Mouse (Mus musculus): ENCODE results near the gene Syce3.

Gene Syce3

DNA sequence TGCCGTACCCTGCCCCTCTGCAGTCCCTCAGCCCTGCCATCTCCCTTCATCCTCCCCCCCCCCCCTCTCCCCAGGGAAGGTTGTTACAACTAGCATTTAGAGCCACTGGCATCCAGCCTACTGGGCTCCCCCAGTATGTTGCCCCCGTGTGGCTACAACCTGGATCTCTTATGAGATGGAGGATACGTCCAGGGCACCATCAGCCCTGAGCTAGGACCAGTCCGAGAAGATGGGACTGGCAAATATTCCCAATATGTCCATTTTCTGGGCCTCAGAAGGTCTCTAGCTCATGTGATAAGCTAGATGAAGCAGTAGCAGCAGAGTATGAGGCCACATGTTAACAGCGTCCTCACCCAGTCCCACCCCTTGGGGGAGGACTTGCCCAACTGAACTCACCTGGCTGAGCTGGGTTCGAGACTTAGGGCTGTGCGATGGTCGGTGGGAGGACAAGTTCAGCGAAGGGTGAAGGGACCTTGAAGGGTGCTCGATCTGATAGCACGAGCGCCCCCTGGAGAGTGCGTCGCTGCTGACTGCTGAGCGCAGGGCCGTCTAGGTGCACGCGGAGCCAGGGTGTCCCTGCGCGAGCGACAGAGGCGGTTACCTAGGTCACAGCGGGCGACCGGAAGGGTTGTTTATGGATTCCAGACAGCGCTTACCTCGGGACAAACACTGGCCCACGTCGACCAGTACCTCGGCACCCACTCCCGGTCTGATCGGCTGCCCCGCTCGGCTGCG, 37.1 kb downstream of the Syce3 start:
- DNase-seq (ENCODE audit: extremely low read depth, low read depth, low spot score) = no peak

DNA sequence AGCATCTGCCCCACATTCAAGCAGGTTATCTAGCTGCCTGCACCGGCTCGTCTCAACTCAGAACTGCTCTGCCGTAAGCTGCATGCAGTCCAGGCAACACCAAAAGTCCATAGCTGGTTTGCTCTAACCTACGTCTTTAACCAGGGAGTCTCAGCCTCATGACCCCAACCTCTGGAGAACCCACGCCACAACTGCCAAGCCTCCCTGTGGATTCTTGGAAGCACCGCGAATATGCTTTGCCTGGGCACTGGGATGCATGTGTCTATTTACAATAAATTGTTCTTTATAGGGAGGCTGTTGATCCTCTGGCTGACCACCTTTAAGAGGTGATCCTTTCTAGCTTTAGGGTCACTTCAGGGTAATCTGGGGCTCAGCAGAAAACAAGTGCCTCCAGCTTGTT, 37.8 kb downstream of the Syce3 start:
- DNase-seq (ENCODE audit: extremely low read depth, low read depth, low spot score) = no peak

GRCm38 (mm10) chr15:89372068-89372467, 38.2 kb downstream of the Syce3 start:
- no peak for DNase-seq (ENCODE audit: extremely low read depth, low read depth, low spot score)

DNA sequence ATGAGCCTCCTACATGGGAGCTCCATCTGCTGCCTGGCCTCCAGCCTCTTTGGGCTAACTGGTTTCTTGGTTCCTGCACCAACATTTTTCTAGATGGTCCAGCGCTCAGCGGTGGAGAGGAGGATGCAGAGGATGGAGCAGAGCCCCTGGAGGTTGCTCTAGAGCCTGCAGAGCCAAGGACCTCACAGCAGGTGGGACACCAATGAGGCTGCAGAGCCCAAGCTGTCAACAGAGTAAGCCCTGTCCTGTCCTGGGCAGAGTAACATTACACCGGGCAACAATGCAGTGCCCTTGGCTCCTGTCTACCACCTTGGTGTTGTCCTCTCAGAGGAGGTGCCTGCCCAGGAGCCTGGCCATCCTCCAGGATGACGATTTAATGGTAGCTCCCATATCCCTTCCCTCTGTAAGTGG, 45.2 kb downstream of the Syce3 start:
- no peak for DNase-seq (ENCODE audit: extremely low read depth, low read depth, low spot score)

DNA sequence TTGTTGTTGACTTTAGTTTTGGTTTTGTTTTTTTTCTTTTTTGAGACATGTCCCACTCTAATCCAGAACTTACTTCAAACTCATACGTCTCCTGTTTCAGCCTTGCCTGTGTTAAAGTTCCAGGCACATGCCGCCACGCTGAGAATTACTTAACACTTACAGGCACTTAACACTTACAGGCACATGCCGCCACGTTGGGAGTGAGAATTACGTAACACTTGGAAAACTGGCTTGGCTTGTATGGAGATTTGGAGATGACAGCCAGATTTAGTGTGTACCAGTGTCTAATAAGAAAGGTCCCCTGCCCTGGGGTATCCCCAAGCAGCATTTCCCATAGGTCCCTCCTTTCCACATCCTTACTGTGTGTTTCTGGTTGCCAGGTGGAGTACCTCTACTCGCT, 47.3 kb downstream of the Syce3 start:
- DNase-seq (ENCODE audit: extremely low read depth, low read depth, low spot score) = peak; percentile 95

DNA sequence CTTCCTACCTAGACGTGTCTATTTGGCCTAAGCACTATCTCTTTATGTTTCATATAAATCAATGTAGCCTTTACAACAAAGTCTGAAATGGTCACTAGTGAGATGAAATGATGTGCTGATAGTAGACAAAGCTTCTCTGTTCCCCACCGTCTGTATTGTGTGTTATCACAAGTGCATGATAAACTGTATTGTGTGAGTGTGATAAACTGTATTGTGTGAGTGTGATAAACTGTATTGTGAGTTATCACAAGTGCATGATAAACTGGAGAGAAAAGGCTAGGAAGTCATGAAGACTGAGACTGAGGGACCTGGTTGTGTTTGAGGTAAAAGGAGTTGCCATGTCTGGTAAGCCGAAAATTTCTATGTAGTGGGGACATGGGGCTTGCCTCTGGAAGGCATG, 51.5 kb downstream of the Syce3 start:
- DNase-seq (ENCODE audit: extremely low read depth, low read depth, low spot score) = no peak

DNA sequence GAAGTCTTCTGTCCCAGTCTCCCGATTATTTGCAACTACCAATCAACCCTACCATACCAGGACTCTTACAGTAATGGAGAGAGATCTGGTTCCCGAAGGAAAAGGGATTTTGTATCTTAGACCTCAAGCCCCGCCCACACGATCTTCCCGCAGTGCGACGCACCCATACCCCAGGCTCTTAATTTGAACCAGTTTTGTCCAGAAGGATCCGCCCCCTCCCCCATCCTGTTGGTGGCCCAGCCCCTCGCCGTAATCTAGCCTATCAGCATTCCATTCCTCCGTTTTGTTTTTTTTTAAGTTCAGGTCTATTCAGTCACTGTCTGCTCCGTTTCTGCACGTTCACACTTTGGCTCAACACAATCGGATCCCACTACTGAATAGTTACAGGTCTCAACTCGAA, 53.9 kb downstream of the Syce3 start:
- DNase-seq (ENCODE audit: extremely low read depth, low read depth, low spot score) = no peak

DNA sequence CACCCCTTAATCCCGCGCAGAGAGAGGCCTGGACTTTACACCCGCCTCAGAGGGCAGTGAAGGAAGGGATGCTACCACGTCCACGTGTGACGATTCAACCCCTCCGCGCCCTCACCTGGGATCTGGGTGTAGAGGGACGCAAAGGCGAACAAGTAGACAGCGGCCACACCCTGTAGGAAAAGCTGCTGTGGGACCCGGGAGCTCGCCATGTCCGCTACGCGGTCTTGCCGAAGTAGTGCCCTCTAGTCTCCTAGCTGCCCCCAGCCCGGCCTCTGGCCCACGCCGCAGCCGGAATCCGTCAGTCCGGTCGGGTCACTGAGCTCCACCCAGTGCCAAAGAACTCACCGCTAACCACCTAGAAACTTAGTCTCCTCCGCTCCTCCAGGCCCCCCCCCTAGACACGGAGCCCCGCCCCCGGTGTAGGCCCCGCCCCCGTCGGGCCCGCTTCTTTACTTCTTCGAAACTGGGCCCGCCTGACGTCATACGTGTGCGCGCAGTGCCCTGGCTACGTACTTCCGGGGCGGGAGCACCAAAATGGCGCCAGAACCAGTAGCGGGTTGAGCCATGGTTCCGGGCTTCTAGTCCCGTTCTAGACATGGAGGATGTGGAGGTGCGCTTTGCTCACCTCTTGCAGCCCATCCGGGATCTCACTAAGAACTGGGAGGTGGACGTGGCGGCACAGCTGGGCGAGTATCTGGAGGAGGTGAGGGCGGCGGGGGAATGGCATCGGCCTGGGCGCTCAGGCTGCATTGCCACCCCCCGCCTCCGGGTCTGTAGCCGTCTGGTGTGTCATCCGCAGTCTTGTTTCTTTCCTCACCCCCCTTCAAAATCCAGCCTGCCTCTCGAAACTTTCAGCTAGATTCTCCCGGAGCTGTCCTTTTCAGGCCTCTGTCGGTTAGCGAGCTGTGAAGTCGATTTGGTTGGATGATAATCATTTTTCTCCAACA, 54.8 kb downstream of the Syce3 start, which contains the start of the genes Lmf2 and Ncaph2:
Lmf2 (minus strand) TSS at position 419 of the 947 bp plus-strand sequence.
Ncaph2 (plus strand) TSS at position 479 of the 947 bp plus-strand sequence.
- DNase-seq (ENCODE audit: extremely low read depth, low read depth, low spot score) = no peak

GRCm38 (mm10) chr15:89354455-89354854, 55.8 kb downstream of the Syce3 start:
- no peak for DNase-seq (ENCODE audit: extremely low read depth, low read depth, low spot score)

- DNase-seq (ENCODE audit: extremely low read depth, low read depth, low spot score) = no peak
Measured at GRCm38 (mm10) chr15:89353837-89354236, 56.5 kb downstream of the Syce3 start.

- no peak for DNase-seq (ENCODE audit: extremely low read depth, low read depth, low spot score)
Measured at GRCm38 (mm10) chr15:89352795-89353194, 57.5 kb downstream of the Syce3 start.

GRCm38 (mm10) chr15:89352054-89352453, 58.2 kb downstream of the Syce3 start:
- no peak for DNase-seq (ENCODE audit: extremely low read depth, low read depth, low spot score)

GRCm38 (mm10) chr15:89351302-89351701, 59.0 kb downstream of the Syce3 start:
- no peak for DNase-seq (ENCODE audit: extremely low read depth, low read depth, low spot score)

- DNase-seq (ENCODE audit: extremely low read depth, low read depth, low spot score) = no peak
Measured at GRCm38 (mm10) chr15:89350447-89350846, 59.9 kb downstream of the Syce3 start.

- no peak for DNase-seq (ENCODE audit: extremely low read depth, low read depth, low spot score)
Measured at GRCm38 (mm10) chr15:89343325-89343724, 67.0 kb downstream of the Syce3 start.

GRCm38 (mm10) chr15:89341678-89342077, 68.6 kb downstream of the Syce3 start:
- no peak for DNase-seq (ENCODE audit: extremely low read depth, low read depth, low spot score)
